Comparison of ENCODE assay signal across 14 mouse cellular contexts in genomic region chr12:65187365-65187764, GRCm38 (mm10). TPM values are rescaled to one million over a fixed set of nuclear protein-coding genes. Genes with fewer than 3 reads are reported as not detected.
DNase-seq lines count a peak whose midpoint lies in the region; ATAC-seq lines count a peak whose summit lies in the region.
"Had no signal": no experiment of that assay in that cellular context is flagged by ENCODE, and none has a peak within 500 bp of the region (broad histone marks: within the 10 kb centered on the region; RNA-seq: fewer than 3 reads in every experiment).

No protein-coding gene starts in this region.

- WGBS in embryonic facial prominence, embryonic 11.5 days = 54% methylated on average over 3 of the region's 3 CpGs
- 62% methylated on average over 3 of the region's 3 CpGs for WGBS in embryonic facial prominence, embryonic 10.5 days
- 53% methylated on average over 3 of the region's 3 CpGs for WGBS in midbrain, embryonic 14.5 days
- WGBS in midbrain, embryonic 16.5 days = 56% methylated on average over 3 of the region's 3 CpGs
- 51% methylated on average over 3 of the region's 3 CpGs for WGBS in embryonic facial prominence, embryonic 14.5 days

- no peaks in the 10 kb centered on the region for H3K36me3 ChIP-seq in embryonic facial prominence, embryonic 11.5 days (replicated peaks; ENCODE audit: control insufficient read depth, insufficient read depth, low read depth, low read length)
- no peaks in the 10 kb centered on the region for H3K36me3 ChIP-seq in embryonic facial prominence, embryonic 10.5 days (replicated peaks)
- H3K36me3 ChIP-seq in midbrain, embryonic 14.5 days (ENCODE audit: control insufficient read depth, insufficient read depth, low read length) = no peaks in the 10 kb centered on the region
- no peaks in the 10 kb centered on the region for H3K36me3 ChIP-seq in midbrain, embryonic 16.5 days (ENCODE audit: control insufficient read depth, insufficient read depth, low read length)
- no peaks in the 10 kb centered on the region for H3K36me3 ChIP-seq in embryonic facial prominence, embryonic 14.5 days (ENCODE audit: control insufficient read depth, insufficient read depth, low read length)
- H3K36me3 ChIP-seq: midbrain, embryonic 15.5 days had no signal

- no peak overlapping the region for H3K9ac ChIP-seq in embryonic facial prominence, embryonic 11.5 days (replicated peaks; ENCODE audit: low read length)
- H3K9ac ChIP-seq in midbrain, embryonic 14.5 days (replicated peaks; ENCODE audit: low read length) = no peak overlapping the region
- H3K9ac ChIP-seq in midbrain, embryonic 16.5 days (ENCODE audit: low read depth, low read length) = no peak overlapping the region
- no peak overlapping the region for H3K9ac ChIP-seq in embryonic facial prominence, embryonic 14.5 days (ENCODE audit: low read depth, low read length)
- H3K9ac ChIP-seq: midbrain, embryonic 15.5 days had no signal

- H3K4me3 ChIP-seq in embryonic facial prominence, embryonic 11.5 days (ENCODE audit: low read depth, low read length) = no peak overlapping the region
- H3K4me3 ChIP-seq in embryonic facial prominence, embryonic 10.5 days = no peak overlapping the region
- H3K4me3 ChIP-seq in midbrain, embryonic 14.5 days (replicated peaks; ENCODE audit: low read depth, low read length) = no peak overlapping the region
- no peak overlapping the region for H3K4me3 ChIP-seq in midbrain, embryonic 16.5 days (ENCODE audit: low read depth, low read length)
- H3K4me3 ChIP-seq in embryonic facial prominence, embryonic 14.5 days (ENCODE audit: low read depth, low read length) = no peak overlapping the region
- H3K4me3 ChIP-seq: midbrain, embryonic 15.5 days had no signal

- H3K4me2 ChIP-seq in embryonic facial prominence, embryonic 11.5 days (ENCODE audit: low read depth, low read length) = no peak overlapping the region
- no peak overlapping the region for H3K4me2 ChIP-seq in midbrain, embryonic 14.5 days (ENCODE audit: low read length)
- H3K4me2 ChIP-seq in midbrain, embryonic 16.5 days (ENCODE audit: low read length) = no peak overlapping the region
- no peak overlapping the region for H3K4me2 ChIP-seq in embryonic facial prominence, embryonic 14.5 days (ENCODE audit: low read depth, low read length)
- H3K4me2 ChIP-seq: midbrain, embryonic 15.5 days had no signal

- no peak overlapping the region for H3K27ac ChIP-seq in embryonic facial prominence, embryonic 11.5 days (replicated peaks; ENCODE audit: low read depth, low read length)
- H3K27ac ChIP-seq in embryonic facial prominence, embryonic 10.5 days (replicated peaks) = no peak overlapping the region
- H3K27ac ChIP-seq in midbrain, embryonic 14.5 days (replicated peaks; ENCODE audit: low read depth, low read length) = no peak overlapping the region
- H3K27ac ChIP-seq in midbrain, embryonic 16.5 days (ENCODE audit: low read length) = no peak overlapping the region
- no peak overlapping the region for H3K27ac ChIP-seq in embryonic facial prominence, embryonic 14.5 days (replicated peaks; ENCODE audit: low read depth, low read length)
- H3K27ac ChIP-seq: midbrain, embryonic 15.5 days had no signal

- H3K27me3 ChIP-seq in embryonic facial prominence, embryonic 11.5 days (ENCODE audit: control insufficient read depth, insufficient read depth, low read length) = no peaks in the 10 kb centered on the region
- H3K27me3 ChIP-seq in embryonic facial prominence, embryonic 10.5 days (replicated peaks; ENCODE audit: low read depth, poor library complexity, severe bottlenecking) = no peaks in the 10 kb centered on the region
- no peaks in the 10 kb centered on the region for H3K27me3 ChIP-seq in midbrain, embryonic 14.5 days (ENCODE audit: control insufficient read depth, insufficient read depth, low read length)
- no peaks in the 10 kb centered on the region for H3K27me3 ChIP-seq in midbrain, embryonic 16.5 days (ENCODE audit: control insufficient read depth, insufficient read depth, low read depth, low read length)
- no peaks in the 10 kb centered on the region for H3K27me3 ChIP-seq in embryonic facial prominence, embryonic 14.5 days (replicated peaks; ENCODE audit: control insufficient read depth, insufficient read depth, low read length)
- H3K27me3 ChIP-seq: midbrain, embryonic 15.5 days had no signal

- no peaks in the 10 kb centered on the region for H3K9me3 ChIP-seq in embryonic facial prominence, embryonic 11.5 days (replicated peaks; ENCODE audit: control insufficient read depth, low read length)
- H3K9me3 ChIP-seq in embryonic facial prominence, embryonic 10.5 days = no peaks in the 10 kb centered on the region
- no peaks in the 10 kb centered on the region for H3K9me3 ChIP-seq in midbrain, embryonic 14.5 days (ENCODE audit: control insufficient read depth, low read length)
- H3K9me3 ChIP-seq in midbrain, embryonic 16.5 days (replicated peaks; ENCODE audit: control insufficient read depth, low read length, poor library complexity, severe bottlenecking) = no peaks in the 10 kb centered on the region
- H3K9me3 ChIP-seq in embryonic facial prominence, embryonic 14.5 days (ENCODE audit: control insufficient read depth, low read length) = no peaks in the 10 kb centered on the region
- H3K9me3 ChIP-seq: midbrain, embryonic 15.5 days had no signal

- peak; percentile 49 for DNase-seq in embryonic facial prominence, embryonic 11.5 days (ENCODE audit: low spot score)
- no peak for DNase-seq in embryonic facial prominence, embryonic 10.5 days (ENCODE audit: low spot score)
- DNase-seq in kidney, adult 9 months = peak; percentile 25
- DNase-seq in kidney, postnatal 4 days = no peak
- DNase-seq in midbrain, embryonic 14.5 days = peak; percentile 78
- DNase-seq in embryonic facial prominence, embryonic 14.5 days (ENCODE audit: low spot score) = peak; percentile 23
- no peak for DNase-seq in ovary, postnatal 14 days (ENCODE audit: low spot score)
- DNase-seq: cerebellum, postnatal 36 days; heart, postnatal 36 days; liver; lung, postnatal 14 days had no signal

- H3K4me1 ChIP-seq in embryonic facial prominence, embryonic 11.5 days (ENCODE audit: control insufficient read depth, insufficient read depth, low read length) = no peaks in the 10 kb centered on the region
- H3K4me1 ChIP-seq in embryonic facial prominence, embryonic 10.5 days = no peaks in the 10 kb centered on the region
- no peaks in the 10 kb centered on the region for H3K4me1 ChIP-seq in midbrain, embryonic 14.5 days (ENCODE audit: control insufficient read depth, insufficient read depth, low read length)
- H3K4me1 ChIP-seq in midbrain, embryonic 16.5 days (ENCODE audit: control insufficient read depth, insufficient read depth, low read length) = no peaks in the 10 kb centered on the region
- H3K4me1 ChIP-seq in embryonic facial prominence, embryonic 14.5 days (ENCODE audit: control insufficient read depth, insufficient read depth, low read length) = no peaks in the 10 kb centered on the region
- H3K4me1 ChIP-seq: midbrain, embryonic 15.5 days had no signal

- ATAC-seq in embryonic facial prominence, embryonic 11.5 days (replicated peaks; ENCODE audit: insufficient number of reproducible peaks, low FRiP score, low TSS enrichment, low read depth) = no peak
- ATAC-seq in midbrain, embryonic 14.5 days (ENCODE audit: low FRiP score, low TSS enrichment) = no peak
- no peak for ATAC-seq in midbrain, embryonic 16.5 days
- no peak for ATAC-seq in embryonic facial prominence, embryonic 14.5 days (ENCODE audit: low read depth)
- ATAC-seq: midbrain, embryonic 15.5 days had no signal

RNA-seq across cellular contexts. Expression of gene Mis18bp1, which starts 15.0 kb away (rescaled TPM):
- 88.9 and 102 TPM in 2 replicates for polyA plus RNA-seq in embryonic facial prominence, embryonic 11.5 days (2014; fragmentation: Nextera tagmentation; extraction: Ambion mirVana)
- 85.5 and 87.5 TPM in 2 replicates for polyA plus RNA-seq in embryonic facial prominence, embryonic 10.5 days (2016; fragmentation: Nextera tagmentation; extraction: Ambion mirVana)
- 7.3 and 16.6 TPM in 2 replicates for polyA plus RNA-seq in midbrain, embryonic 14.5 days (2014; fragmentation: Nextera tagmentation; extraction: Ambion mirVana)
- polyA plus RNA-seq in midbrain, embryonic 16.5 days (2015; fragmentation: Nextera tagmentation; extraction: Ambion mirVana) = 5.5 and 8.8 TPM in 2 replicates
- polyA plus RNA-seq in embryonic facial prominence, embryonic 14.5 days (2014; fragmentation: Nextera tagmentation; extraction: Ambion mirVana) = 38.0 and 47.4 TPM in 2 replicates

RNA-seq across cellular contexts. Expression of gene Wdr20rt, which starts 38.0 kb away (rescaled TPM):
- not detected in 2 replicates for polyA plus RNA-seq in embryonic facial prominence, embryonic 11.5 days (2014; fragmentation: Nextera tagmentation; extraction: Ambion mirVana)
- polyA plus RNA-seq in embryonic facial prominence, embryonic 10.5 days (2016; fragmentation: Nextera tagmentation; extraction: Ambion mirVana) = not detected in 2 replicates
- polyA plus RNA-seq in midbrain, embryonic 14.5 days (2014; fragmentation: Nextera tagmentation; extraction: Ambion mirVana) = not detected in 2 replicates
- not detected in 2 replicates for polyA plus RNA-seq in midbrain, embryonic 16.5 days (2015; fragmentation: Nextera tagmentation; extraction: Ambion mirVana)
- not detected in 2 replicates for polyA plus RNA-seq in embryonic facial prominence, embryonic 14.5 days (2014; fragmentation: Nextera tagmentation; extraction: Ambion mirVana)
- polyA plus RNA-seq: C2C12; midbrain, embryonic 15.5 days had no signal

Comparison
In these comparisons a context has a peak if more than half of its experiments do, and no peak if none do; other contexts are left out.
1. DNase-seq: peak in embryonic facial prominence, embryonic 11.5 days (single experiment), kidney, adult 9 months (single experiment), midbrain, embryonic 14.5 days (single experiment) and embryonic facial prominence, embryonic 14.5 days (single experiment); none in embryonic facial prominence, embryonic 10.5 days (single experiment), kidney, postnatal 4 days (0 of 2) and ovary, postnatal 14 days (single experiment).